Mouse (Mus musculus) liver, embryonic 14.5 days (tissue): ENCODE results near the gene Ppif.

Source experiments
- CTCF ChIP-seq: IDR thresholded peaks from 2 replicates; pipeline ENCODE4 v1.5.1; 2016; ENCODE audit warnings: antibody characterized with exemption, low read depth, control low read depth
- EP300 ChIP-seq: IDR thresholded peaks from 2 replicates; pipeline ENCODE4 v1.6.1; 2016; ENCODE audit warnings: antibody characterized with exemption, low read depth

GRCm38 (mm10) chr14:25664310-25664695, 29.7 kb upstream of the Ppif start:
- TF ChIP-seq CTCF = no peak
- TF ChIP-seq EP300 = no peak
